Mouse (Mus musculus) bone marrow, adult 2 months (tissue): ENCODE results near the gene Hoxb7.

ENCODE experiments used
- CTCF ChIP-seq: fragments of 200-500 bp; IDR thresholded peaks from 2 replicates; pipeline ENCODE4 v1.5.1; 2011; ENCODE audit warnings: low read length, control low read depth; ENCODE audit not compliant: control insufficient read depth, insufficient read depth
- POLR2A ChIP-seq: fragments of 200-500 bp; IDR thresholded peaks from 2 replicates; pipeline ENCODE4 v1.6.1; 2011; ENCODE audit warnings: low read depth, mild to moderate bottlenecking, control low read depth, low read length, borderline replicate concordance; ENCODE audit not compliant: control insufficient read depth

- TF ChIP-seq CTCF: no peak
- no peak for TF ChIP-seq POLR2A
Measured at GRCm38 (mm10) chr11:96280399-96281378, 5.7 kb upstream of the Hoxb7 start.
